Mouse (Mus musculus) spleen, postnatal 14 days (tissue): ENCODE data around the gene Rcc1l.

Experiments used
- DNase-seq, 2 experiments: peaks; one replicate each; pipeline ENCODE4 v3.0.0; 2021 to 2022; ENCODE audit warnings: low spot score in 2 of 2

The Rcc1l gene

DNA sequence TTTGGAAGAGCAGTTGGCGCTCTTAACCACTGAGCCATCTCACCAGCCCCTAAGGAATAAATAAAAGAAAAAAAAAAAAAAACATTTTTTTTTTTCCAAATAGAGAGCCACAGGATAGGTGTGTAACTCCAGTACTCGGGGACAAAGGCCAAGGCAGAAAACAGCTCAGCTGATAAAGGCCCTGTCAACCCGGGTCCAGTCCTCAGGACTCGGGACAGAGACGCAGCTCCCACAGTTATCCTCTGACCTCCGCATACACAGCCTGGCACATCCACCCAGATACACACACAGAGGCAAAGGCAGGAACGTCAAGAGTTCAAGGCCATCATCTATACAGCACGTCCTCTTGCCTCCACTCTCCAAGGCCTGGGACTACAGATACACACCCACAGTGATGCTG is 6.4 kb downstream of the Rcc1l start:
- no peak for DNase-seq

DNA sequence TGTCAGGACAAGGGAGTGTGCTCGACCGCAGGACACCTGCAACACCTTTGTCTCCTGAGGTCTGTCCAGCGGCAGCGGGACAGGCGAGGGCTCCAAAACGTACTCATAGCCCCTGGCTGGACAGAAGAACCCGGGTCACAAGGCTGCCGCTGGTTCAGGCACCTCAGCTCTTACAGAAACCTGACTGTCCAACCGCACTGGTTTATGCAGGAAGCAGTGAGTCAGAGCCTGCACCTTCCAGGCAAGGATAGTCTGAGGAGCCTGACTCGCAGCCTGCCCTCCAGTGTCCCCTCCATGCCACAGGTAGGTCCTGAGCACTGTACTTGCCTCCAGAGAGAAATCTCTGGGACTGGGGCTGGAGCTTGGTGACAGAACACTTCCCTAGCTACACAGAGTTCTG is 7.3 kb downstream of the Rcc1l start:
- DNase-seq: no peak

DNA sequence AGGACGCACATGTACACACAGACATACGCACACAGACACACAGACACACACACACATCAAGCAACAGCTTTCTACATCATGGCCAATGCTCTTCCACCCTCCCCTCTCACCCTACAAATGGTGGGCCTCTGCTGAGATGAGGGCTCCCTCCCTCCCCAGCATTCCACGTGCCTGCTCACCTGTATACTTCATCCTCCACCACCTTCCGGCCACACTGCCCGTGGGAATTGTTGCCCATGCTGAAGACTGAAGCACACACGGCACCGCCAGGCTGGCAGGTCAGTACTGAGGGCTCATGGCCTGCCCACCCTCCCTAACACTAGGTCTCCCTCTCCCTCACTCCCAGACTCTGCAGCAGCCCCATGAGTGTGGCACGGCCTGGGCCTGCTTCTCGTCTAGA is 8.5 kb downstream of the Rcc1l start:
- no peak for DNase-seq

DNA sequence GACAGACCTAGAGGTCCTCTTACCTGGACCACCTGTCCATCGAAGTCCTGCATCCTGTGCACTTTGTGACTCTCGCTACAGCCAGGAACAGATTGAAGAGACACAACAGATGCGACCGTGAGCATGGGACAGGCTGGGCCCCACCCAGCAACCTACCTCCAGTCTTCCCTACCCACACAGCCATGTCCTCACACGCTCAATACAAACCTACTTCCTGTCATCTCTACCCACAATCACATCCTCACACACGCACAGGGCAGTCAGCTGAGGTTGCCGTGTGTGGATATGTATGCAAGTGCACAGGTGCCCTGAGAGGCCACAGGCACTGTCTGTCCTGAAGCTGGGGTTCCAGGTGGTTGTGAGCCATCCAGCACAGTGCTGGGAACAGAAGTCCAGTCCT is 9.9 kb downstream of the Rcc1l start:
- no peak for DNase-seq

DNA sequence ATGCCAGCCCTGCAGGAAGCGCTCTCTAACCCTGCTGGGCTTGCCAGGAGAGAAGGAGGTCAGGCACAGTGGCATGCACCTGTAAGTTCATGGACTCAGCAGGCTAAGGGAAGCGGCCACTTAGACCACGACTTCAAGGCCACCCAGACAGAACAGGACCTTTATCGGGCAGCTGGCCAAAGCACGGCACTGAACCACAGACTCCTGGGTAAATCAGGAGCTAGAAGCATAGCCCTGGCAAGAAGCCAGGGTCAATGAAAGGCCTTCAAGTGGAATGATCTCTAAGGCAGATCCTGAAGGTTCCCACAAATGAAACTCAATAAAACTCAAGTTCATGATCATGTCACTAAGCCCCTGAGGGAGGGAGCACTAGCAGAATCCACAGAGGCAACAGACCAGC is 11.9 kb downstream of the Rcc1l start:
- no peak for DNase-seq

DNA sequence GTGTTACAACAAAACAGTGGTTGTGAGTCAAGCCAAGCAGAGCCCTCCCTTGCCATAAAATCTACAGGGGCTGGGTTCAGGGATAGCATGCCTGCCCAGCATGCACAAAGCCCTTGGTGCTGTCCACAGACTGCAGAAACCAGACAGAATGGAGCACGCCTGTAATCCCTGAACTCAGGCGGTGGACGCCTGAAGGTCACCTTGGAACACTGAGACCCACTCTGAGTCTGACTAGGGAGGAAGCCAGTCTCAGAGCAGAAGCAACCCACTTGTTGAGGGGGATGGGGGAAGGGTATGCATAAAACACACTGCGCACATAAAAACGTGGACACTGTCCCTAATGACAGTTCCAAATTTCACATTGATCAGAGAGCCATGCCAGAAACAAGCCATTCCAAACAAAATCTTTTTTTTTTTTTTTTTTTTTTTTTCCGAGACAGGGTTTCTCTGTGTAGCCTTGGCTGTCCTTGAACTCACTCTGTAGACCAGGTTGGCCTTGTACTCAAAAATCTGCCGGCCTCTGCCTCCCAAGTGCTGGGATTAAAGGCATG is 20.6 kb downstream of the Rcc1l start:
- DNase-seq: no peak

DNA sequence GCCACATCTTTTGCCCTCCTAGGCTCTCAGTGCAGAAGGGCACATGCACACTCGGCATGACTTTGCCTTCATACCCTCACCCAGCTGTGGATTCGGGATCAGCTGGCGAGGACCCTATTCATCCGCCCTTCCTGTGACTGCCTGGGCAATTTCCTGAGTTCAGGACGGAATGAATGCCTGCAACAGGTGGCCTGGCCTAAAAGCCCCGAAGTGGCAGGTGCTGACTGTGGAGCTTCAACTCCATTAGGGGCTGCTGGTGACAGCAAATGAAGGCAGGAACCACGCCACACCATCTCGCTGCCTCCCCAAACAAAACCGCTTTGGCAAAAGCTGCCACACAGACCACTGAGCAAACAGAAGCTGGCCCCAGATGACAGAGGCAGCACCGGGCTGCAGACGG is 24.7 kb downstream of the Rcc1l start:
- DNase-seq: no peak

DNA sequence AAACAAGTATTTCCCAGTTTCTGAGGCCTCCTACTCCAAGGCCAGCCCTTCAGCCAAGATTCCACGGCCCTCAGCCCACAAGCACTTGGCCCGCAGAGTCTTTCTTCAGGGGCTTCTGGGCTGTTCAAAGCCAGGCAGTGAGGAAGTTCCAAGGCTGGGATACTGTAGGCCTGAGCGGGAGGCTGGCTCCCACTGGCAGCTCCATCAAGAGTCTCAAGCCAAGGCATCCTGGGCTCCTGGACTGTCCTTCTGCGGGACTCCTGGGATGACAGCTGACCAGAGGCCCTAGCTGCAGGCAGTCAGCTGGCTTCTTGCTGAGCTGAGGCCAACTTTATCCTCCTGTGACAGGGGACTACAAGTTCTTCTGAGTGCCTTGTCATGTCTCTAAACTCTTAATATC is 28.4 kb downstream of the Rcc1l start:
- no peak for DNase-seq

DNA sequence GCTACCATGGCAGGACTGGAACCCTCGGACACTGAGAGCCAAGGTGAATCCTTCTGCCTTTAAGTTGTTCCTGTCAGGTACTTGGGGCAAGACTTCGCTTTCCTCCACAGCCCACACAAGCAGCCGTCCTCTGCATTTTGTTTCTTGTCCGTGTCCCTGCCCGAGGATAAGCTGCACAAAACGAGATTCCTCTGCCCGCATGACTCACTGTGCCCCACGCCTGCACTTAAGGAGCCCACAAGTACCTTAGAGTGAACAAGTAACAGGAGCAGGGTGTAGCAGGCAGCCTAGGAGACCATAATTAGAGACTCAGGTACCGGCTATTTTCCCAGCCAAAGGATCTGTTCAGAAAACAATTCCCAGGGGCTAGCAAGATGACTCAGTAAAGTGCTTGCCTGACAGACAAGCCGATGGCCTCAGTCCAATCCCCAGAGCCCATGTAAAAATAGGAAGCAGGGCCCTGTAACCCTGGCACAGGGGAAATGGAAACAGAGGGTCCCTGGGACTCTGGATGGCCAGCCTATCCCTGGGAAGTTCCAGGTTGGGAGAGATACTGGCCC is 29.3 kb downstream of the Rcc1l start:
- no peak for DNase-seq

DNA sequence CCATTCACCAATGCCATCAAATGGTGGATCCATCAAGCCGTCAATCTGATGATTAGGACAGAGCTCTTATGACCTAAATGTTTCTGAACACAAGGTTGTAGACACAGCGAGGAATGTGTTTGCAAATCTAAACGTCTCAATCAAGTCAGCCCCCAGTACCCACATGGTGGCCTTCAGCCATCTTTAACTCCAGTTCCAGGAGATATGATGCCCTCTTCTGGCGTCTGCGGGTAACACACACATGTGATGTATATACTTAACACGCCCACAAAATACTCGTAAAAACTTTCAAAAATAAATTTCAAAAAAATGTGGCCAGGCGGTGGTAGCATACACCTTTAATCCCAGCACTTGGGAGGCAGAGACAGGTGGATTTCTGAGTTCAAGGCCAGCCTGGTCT is 31.6 kb downstream of the Rcc1l start:
- no peak for DNase-seq

DNA sequence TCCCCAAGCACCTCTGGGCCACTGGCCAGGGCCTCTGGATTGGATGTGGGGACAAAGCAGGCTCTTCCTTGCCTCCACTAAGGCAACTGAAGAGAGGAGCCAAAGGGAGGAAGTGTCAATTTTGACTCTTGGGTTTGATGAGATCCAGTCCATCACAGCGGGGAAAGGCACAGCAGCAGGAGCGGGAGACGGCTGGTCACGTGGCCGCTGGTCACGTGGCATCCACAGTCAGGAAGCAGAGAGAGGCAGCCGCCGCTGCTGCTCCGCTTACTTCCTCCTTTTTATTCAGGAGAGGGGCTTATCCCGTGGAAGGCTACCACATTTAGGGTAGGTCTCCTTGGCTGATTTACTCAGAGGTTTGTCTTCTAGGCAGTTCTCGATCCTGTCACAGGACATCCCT is 34.2 kb downstream of the Rcc1l start:
- no peak for DNase-seq

DNA sequence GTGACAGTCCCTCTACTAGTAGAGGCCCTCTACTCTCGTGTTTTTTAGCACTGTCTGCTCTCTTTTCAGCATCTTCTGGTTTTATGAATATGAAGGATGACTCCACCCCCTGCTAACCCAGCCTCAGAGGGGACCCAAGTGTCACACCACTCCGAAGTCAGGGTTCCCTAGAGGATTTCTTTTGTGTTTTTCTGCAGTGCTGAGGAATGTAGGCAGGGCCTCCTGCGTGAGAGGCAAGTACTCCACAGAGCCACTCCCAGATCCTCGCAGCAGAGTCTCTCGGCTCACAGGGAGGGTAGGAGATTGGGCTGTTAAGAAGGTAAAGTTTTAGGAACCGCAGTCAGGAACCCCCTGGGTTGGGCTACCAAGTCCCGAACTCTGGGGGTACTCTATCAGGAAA is 35.3 kb downstream of the Rcc1l start:
- no peak for DNase-seq

DNA sequence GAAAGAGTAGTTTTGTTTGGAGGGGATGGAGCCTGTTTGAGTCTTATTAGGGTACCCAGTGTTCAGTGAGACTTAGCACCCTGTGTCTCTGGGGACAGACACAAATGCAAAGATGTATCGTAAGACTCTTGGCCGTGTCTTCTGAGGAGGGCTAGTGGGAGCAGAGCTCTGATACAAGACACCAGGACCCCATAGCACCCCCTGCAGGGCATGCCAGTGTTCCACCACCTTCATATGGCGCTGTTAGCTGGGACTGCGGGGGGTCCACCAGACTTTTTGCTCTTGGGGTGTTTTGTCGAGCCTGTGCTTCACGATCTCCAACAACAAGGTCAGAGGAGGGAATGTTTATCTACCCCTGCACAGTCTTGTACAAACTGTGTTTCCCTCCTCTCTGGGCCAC is 37.1 kb downstream of the Rcc1l start:
- no peak for DNase-seq

DNA sequence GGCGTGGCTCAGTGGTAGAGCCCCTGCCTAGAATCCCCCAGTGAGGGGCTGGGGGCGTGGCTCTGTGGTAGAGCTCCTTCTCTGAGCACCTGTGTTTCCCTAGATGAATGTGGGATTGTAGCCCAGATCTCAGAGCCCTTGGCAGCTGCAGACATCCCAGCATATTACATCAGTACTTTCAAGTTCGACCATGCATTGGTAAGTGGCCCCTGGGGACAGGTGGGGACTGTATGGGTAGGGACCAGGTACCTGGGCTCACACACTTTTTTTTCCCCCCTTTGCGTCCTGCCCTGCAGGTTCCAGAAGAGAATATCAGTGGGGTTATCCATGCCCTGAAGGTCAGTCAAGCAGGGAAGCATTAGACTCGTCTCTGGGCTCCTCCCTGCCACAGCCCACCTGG is 38.6 kb downstream of the Rcc1l start:
- DNase-seq: no peak

DNA sequence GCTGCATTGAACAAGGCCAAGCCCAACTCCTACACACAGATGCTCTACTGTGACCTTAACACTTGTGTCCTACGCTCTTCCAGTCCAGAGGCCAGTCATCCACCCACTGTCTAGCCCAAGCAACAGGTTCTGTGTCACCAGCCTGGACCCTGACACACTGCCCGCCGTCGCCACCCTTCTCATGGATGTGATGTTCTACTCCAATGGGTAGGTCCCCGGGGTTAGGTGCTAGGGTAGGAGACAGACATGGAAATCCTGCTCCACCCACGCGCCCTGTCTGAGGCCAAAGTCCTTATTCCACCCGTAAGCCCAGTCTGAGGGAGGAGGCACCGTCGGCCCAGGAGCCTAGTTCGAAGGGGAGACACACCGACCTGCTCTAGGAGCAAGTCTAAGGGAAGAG is 40.6 kb downstream of the Rcc1l start:
- no peak for DNase-seq

DNA sequence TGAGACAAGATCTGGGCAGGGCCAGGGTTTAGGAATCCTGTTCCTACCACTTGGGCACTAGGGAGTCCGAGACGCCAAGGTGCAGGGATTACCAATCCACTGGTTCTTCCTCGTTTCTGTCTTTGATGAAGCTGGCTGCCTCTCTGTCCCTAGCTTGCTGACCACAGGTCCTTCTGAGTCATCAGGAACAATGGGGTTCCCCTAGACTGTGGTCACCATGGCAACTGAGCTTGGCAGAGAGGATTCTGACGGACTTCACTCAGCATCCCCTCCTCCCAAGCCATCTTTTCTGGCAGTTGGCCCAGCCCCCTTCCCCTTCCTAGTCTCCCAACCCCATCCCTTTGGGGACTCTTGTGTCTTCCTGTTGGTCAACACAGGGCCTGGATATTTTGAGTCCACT is 45.0 kb downstream of the Rcc1l start:
- DNase-seq: no peak

DNA sequence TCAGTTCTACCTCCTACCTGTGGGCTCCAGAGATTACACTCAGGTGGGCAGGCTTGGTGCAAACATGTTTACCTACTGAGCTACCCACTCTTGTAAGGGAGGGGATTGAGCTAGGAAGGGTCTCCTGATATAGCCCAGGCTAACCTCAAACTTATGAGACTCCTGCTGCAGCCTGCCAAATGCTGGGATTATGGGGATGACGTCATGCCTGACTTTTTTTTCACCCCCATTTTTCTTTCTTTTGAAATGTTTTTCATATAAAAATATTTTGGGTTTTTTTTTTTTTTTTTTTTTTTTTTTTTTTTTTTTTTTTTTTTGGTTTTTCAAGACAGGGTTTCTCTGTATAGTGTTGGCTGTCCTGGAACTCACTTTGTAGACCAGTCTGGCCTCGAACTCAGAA is 50.3 kb downstream of the Rcc1l start:
- no peak for DNase-seq

DNA sequence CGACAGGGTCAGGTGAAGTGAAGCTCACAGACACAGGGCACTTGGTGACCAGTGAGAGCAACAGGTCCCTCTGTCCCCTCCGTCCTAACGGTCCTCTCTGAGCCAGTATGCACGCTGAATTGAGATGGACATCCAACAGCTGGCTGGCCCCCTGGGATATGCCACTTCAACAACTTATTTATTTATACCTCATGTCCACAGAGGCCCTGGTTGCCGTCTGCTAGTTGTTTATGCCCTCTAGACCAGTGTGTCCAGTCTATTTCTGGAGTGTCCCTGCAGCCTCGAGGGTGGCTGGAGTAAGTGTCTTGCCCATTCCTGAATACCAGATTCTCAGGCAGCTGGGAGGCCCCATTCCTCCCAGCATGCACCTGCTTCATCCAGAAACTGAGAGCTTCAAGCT is 52.7 kb downstream of the Rcc1l start:
- no peak for DNase-seq

DNA sequence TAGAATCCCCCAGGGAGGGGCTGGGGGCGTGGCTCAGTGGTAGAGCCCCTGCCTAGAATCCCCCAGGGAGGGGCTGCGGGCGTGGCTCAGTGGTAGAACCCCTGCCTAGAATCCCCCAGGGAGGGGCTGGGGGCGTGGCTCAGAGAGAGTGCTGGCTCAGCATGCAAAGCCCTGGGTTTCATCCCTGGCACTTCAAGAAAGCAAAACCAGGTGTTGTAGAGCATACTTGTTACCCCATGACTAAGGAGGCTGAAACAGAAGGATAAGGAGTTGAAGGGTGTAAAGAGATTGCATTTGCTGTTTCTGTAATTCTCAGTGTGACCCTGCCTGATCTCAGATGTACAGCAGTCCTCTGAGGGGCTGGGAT is 54.7 kb downstream of the Rcc1l start:
- no peak for DNase-seq

DNA sequence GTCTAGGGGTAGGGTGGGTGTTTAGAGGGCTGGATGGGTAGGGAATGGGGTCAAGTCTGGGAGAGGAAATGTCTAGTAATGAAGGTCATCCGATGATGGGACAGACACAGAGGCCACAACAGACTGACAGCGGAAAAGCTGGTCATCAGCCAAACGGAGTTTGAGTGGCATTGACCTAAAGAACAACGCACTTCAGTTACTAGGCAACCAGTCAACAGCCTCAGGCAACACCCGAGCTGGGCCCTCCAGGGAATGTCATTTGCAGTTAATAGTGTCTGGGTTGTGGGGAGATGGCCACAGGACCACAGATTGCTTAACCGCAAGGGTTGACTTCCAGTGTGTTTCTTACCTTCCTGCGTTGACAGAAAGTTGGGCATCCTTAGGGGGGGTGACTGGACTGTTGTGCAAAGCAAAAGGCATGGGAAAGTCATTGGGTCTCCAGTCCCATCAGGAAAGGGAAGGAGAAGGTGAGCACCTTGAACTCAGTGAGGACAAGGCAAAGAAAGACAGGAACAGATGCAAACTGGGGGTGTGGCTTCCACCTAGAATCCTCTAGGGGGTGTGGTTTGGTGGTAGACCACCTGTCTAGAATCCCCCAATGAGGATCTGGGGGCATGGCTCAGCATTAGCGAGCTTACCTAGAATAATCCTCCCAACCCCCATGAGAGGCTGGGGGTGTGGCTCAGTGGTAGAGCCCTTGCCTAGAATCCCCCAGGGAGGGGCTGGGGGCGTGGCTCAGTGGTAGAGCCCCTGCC is 55.3 kb downstream of the Rcc1l start:
- no peak for DNase-seq

DNA sequence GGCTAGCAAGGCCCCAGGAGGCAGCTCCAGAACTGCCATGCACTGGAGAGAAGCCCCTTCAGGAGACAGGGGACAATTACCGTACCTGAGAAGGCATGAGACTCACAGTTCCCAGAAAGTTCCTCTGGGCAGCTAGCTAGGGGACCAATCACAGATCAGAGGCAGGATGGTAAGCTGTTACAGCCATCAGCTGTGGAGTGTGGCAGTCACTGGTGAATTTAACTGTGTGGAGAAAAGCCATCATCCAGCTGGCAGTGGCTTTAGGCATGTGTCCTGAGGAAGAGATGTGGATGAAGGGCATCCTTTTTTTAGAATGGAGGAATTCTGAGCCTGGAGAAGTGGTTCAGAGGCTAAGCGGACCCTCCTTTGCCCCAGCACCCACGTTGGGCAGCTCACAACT is 56.4 kb downstream of the Rcc1l start:
- no peak for DNase-seq

DNA sequence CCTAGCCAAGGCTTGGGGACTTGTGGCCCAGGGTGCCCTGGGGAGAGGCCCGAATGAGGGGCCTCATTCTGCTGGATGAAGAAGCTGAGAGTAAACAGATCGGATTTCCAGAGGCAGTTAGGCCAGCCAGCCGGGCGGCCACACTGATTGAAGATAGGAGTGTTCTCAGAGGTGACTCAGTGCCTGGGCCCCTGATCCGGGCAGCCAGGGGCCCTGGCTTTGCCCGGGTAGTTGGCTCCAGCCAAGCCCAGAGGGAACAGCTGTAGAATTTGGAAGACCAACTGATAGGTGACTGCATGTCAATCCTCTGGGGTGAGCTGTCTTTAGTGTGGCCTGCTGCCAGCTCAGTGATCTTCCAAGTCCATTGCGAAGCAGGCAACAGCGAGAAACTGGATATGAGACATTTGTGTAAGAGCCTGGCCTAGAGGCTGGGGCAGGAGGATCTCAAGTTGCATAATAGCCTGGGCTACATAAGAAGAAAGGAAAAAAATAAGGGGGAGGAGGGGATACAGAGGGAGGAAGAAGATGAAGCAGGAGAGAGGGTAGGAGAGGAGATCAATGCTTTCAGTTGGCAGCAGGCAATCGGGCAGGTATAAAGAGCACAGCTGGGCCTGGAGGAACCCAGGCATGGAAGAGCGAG is 57.0 kb downstream of the Rcc1l start:
- no peak for DNase-seq

DNA sequence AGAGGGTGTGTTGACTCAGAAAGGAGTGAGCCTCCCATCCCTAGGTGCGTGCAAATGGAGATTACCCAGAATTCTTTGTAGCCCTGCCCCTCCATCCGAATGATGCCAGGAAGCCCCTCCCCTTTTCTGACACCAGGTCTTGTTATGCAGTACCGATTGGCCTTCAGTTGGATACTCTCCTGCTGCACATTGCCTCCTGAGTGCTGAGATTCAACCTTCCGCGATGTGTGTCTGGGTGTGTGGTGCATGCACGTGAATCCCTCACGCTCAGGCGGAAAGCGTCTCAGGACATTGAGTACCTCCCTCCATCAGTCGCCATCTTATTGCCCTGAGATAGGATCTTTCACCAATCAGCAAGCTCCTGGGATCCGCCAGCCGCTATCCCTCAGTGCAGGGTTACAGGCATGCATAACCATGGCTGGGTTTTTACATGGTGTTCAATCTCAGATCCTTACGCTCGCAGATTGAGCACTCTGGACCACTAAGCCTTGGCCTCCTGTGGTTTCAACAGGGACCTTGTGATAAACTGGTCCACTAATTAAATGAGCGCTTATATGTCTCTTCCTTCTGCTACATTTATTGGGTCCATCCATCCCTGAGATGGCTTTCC is 57.7 kb downstream of the Rcc1l start:
- no peak for DNase-seq
